Mouse (Mus musculus): ENCODE measurements around the gene Parp8.
A peak's percentile ranks its signal among the peaks of the same experiment; 100 is the strongest.

Parp8 gene

DNA sequence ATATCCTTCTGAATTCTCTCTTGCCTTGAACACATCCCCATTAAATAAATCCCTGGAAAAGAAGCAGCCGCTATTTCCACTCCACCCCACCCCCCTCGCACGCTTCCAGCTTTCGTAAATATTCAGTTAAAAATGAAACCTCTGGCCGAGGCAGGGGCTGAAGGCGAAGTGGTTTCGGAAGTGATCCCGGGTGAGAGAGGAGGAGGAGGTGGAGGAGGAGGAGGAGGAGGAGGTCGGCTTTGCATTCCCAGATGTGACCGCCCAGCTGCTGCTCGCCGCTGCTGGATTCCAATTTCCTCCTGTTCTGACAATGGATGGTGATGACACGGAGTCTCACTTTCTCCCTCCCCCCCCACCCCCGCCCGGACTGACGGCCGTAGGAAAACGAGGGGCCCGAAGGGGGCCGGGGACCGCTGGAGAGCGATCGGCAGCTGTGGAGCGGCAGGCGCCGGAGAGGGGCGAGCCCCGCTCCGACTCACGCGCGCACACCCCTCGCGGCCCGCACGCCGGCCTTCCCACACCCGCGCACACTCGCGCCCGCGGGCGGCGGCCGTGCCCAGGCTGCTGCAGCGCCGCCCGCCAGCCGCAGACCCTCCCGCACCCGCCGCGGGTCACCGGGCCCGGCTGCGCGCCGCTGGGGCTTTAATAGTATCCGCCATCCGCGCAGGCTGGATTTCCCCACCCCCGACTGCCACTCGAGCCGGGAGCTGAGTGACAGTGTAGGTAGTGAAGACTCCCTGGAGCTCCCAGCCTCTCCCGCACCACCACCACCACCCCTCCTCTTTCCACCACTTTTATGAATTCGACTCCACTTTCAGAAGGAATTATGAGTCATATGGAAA is at the start of gene Parp8:
Gene Parp8 (minus strand): TSS at position 312 of the 842 bp plus-strand sequence.
- peak; percentile 82 for DNase-seq

DNA sequence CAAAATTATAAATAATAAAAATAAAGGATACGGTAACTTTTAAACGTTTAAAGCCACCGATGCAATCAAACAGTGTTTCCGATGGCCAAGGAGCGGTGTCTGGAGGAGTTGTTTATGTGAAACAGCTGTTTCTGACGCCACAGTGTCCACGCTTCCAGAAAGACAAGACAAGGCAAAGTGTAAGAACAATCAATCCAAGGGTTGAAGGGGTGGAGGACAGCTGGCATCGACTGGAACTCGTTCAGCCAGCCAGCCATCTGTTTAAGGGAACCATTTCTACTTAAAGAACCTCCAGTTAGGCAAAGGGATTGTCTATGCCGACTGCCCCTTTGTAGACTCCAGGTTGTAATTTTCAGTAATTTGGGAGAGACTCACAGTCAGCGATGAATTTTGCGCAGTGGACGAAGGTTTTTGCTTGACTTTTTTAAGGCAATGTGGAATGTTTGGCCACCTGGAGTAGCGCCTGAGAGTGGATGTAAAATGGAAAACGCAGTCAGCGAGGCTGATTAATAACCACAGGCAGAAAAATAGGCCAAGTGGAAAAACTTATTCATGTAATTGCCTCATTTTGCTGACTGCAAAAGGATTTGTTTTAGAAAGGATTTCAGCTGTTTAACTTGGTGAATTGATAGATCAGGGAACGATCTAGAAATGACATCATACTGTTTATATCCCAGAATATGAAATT is 37.4 kb upstream of the Parp8 start:
- DNase-seq: no peak

DNA sequence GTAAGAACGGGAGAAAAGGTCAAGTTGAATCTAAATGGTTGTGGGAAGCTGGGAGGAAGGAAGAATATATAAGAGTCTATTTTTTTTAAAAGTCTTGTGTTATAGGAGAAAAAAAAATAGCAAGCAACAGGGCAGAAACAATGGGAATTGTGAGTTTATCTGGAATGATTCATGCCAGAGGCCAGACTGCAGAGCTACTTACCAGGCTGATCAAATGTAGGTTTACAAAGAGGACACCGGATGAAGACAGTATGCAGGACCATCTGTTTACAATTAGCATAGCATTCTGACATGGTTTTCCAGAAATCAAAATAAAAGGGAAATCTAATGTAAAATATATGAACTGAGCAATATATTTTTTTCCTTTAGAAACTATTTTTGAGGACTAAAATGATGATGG is 31.1 kb upstream of the Parp8 start:
- no peak for DNase-seq

DNA sequence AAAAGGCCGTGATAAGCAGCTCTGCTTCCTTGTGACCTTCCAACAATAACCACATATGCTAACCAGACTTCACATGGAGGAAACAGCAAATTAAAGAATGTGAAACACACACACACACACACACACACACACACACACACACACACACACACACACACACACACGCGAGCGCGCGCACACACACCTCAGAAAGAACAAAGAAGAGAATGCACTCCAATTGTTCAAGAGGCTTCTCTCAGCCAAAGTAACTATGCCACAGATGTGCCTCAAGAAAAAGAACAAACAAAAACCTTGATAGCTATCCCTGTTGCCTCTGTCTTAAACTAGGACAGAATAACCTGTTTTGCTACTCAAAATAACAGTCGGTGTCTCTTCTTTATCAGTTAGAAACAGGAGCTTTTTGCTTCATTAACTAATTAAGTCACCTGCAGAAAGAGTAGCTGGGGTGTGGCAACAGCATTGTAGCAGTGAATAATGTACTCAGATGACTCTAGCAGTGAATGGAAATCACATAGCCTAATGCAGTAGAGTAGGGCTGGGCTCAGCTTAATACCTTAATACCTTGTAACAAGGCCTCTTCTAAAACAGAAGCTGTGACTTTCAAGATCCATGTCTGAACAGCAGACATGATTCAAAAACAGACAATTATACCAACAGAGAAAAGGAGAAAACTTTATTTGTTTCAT is 29.6 kb upstream of the Parp8 start:
- no peak for DNase-seq

DNA sequence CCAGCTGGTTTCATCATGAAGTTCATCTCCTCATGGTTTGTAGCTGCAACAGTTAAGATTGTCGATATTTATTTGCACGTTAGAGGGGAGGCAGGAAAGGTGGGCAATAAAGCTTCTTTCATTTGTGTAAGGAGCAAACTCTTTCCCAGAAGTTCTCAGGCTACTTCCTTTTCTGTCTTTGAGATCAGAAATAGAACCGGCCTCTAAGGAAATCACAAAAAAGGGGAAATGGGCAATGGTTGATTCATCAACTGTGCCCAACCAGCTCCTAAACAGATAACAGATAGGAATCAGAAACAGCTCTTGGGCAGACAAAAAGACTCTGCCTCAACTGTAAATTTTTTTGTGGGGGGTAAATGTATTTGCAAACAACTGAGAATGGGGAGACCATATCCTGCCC is 27.4 kb upstream of the Parp8 start:
- DNase-seq: no peak

DNA sequence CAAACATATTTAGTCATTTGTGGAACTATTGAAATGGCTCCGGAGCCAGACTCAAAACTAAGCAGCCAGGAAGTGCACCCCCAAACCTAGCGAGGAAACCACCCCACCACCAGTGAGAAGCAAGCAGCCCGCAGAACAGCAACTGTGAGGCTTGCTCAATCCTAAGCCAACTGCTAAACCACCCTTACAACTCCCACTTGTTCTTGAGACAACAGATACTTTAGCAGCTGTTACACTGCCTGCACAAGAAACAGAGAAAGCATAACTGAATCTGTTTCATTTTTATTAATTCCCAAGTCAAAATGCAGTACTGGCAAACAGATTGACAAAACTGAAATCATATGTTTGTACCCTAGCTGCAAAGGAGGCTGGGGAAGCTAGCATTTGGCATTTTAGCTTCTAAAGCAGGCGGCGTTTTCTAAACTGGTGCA is 23.2 kb upstream of the Parp8 start:
- peak; percentile 62 for DNase-seq

DNA sequence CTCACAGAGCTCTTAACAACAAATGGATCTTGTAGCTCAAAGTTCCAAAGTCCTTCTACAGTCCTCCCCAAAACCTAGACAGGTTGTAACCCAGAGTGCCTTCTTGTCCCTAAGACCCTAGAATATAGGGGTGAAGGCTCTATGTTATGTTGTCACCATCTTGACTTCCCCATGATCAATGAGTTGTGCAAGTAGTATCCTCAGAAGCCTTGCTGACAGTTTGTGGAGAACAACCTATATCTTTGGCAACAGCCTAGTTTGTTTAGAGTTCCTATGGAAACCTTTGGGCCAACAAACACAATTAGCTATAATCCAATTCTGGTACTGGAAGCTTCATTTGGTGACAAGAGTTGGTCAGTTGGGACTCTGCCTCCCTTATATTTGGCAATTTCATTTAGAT is 18.2 kb upstream of the Parp8 start:
- DNase-seq: no peak

DNA sequence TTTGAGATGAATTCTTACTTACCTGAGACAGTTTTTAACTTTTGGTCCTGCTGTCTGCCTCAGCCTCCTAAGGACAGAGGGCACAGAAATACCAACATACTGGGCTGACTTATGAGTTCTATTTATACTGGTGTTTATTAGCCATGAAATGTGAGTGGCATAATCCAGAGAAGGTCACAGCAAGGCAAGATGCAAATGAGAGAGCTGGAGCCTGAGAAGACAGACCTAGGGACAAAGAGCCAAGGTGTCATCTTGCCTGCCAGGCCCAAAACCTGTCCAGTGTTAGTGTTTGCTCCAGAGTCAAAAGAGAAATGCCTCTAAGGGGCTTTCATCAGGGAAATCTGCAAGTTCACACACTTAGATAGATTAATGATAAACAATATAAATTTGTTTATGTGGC is 15.7 kb upstream of the Parp8 start:
- no peak for DNase-seq

DNA sequence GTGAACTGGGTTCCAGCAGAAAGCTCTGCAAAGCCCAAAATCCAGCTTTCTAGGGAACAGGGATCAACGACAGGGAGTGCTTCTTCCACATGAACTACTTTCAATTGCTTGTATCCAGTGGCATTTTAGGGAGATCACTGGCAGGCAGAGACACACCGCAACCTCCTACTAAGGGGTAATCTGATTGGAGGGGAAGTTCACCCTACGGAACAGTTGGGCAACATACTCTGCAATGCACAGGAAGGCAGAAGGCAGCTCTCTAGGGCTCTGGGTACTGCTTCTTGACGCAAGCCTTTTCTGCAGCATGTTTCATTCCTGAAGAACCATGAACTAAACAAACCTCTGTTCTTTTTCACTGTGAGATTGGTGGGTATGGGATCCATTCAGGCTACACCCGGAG is 10.9 kb upstream of the Parp8 start:
- no peak for DNase-seq

DNA sequence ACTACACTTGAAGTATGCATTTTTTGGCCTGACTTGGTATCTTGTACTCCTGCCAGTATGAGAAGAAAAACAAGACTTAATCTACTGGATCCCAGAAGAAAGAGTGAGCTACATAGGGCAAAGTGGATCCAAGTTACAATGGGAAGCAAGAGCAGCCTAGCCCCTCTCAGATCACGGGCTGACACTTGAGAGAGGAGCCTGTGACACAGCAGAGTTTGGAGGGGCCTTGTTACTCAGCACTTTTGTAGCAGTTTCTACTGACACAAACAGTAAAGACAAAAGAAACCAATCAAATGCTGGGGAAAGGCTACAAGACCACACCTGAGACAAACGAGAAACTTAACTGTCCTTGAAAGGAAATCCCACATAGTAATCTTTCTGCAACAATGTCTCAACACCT is 9.8 kb upstream of the Parp8 start:
- no peak for DNase-seq

DNA sequence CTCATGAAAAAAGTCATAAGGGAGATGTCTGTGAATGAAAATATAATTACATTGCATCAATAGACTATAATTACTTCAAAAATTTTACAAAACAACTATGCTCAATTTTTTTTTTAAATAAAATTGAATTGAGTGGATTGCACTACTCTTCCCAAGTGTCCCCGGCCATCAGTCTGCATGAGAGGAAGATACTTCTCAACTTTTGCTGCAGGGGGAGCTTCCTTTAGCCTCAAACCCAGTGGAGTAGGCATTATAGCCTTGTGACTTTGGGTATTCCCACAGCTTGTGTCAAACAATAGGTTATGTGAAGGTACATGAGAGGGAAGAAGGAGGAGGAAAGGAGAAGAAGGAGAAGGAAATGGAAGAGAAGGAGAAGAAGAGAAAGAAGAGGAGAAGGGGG is 9.3 kb upstream of the Parp8 start:
- no peak for DNase-seq

DNA sequence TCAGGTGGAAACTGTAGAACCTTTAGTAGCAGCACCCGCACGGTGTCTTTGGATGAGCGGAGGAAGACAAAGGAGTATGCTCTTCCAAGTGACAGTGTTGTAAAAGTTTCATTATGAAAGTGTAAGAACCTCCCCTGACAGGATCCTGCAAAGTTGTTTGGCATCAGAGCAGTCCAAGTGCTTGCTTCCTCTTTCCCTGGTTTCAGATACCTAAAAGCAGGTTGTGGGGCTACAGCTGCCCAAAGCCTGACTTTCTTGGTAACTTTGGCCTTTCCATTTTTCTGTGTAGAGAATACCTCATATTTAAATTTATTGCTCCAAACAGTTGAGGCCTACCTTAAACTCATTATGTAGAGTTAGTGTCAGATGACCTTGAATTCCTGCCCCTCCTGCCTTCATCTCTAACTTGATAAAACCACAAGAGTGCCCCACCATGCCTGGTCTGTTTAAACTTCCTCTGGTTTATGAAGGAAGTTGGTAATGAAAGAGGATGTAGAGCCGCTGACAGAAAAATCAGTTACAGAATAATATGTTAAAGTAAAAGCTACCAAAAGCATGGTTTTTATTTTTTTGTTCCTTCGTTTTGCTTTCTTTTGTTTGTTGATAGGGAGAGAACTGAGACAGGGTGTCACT is 8.5 kb upstream of the Parp8 start:
- no peak for DNase-seq

DNA sequence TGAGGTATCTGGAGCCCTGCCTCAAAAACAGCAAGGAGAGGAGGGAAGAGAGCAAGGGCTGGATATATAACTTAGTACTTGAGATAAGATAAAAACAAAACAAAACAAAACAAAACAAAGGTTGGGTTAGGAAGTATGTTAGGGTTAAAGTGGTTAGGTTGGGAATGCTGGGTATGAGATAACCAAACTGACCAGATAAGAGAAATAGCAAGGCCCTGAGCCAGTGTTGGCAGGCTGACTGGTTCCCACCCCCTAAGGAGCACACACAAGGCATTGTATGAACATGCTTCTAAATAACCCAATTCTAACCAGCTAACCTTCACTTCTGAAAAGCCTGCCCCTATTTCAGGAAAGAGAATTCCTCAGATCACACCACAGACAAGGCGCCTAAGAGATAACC is 7.1 kb upstream of the Parp8 start:
- no peak for DNase-seq

DNA sequence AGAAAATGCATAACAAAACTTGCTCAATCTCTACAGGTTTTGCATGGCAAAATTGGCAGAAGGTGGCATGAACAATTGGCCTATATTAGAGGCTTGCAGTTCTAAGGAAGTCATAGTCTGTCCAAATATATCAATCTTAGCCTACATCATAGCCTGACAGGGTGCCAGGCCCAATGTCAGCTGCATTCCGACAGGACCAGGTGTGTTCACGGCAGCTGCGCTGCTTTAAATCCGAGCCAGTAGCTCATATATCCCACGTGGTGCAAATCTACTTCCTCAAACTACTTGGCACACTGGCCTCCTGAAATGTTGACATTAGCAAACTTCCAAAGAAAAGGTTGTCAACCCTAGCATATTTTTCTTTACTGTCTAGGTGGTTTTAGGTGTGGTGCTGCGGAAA is 6.2 kb upstream of the Parp8 start:
- DNase-seq: no peak

DNA sequence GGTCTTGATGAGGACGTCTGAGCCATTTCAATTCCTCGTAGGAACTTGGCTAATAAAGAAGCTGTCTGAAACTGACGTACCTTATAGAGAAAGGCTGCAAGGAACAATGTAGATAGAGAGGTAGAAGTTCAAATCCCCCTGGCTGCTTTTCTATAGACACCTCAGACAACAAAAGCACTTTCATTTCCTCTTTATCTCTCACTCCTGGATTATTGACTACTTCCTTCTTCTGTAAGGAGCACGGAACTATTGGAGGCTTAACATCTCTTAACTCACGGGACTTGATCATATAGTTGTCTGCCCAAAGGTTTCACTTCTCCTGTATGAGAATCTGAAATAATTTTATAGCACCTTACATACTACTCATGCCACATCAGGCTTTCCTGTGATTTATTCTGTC is 2.9 kb upstream of the Parp8 start:
- no peak for DNase-seq

DNA sequence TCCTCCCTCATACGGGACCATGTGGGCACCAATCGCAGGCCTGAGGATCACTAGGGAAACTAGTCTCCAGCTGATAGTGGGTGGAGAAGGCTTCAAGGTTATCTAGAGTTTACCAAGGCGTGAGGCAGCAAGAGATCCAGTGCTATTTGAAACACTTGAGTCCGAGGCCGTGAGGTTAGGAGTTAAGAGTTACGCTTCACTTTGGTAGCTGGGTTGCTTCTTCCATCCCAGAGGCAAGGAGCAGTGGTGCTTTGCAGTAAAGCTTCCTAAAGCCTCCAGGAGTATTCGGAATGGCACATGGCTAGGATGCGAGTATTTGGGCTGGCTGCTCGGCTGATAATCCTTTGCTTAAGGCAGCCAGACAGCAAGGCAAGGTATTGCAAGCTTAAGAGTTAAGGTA is 2.0 kb upstream of the Parp8 start:
- no peak for DNase-seq

DNA sequence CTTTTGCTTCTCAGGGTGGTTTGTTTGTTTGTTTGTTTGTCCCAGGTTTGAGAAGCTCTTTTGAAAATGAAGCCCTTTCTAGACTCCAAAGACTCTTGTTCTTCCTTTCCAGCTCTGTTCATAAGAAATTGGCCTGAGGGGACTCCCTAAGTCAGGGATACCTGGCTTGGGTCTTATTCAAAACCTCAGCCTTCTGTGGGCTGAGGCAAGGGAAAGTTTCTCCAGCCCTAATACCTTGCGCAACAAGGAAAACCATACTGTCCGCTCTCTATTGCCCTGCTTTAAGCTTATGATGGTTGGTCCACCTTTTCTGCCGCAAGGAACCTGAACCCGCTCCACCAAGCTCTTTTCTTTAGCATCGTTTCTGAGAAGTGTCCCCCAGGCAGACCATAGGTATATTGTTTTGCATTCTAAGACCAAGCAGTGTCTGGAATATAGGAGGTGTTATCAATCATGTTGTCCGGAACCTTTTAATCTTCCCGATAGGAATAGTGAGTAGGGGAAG is 991 bp upstream of the Parp8 start:
- no peak for DNase-seq

DNA sequence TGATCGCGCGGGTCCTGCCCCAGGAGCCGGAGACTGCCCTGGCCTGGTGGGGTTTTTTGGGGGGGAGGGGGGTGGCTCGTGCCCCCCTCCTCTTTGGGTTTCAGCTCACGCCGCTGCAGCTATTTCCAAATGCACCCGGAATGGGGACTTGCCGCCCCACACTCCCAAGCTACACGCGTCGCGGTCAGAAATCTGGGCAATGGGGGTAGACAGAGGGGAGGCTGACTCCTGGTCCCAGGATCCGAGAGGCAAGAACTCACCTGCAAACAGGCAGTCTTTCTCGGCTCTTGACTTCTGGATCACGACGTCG is 466 bp downstream of the Parp8 start:
- DNase-seq: no peak

DNA sequence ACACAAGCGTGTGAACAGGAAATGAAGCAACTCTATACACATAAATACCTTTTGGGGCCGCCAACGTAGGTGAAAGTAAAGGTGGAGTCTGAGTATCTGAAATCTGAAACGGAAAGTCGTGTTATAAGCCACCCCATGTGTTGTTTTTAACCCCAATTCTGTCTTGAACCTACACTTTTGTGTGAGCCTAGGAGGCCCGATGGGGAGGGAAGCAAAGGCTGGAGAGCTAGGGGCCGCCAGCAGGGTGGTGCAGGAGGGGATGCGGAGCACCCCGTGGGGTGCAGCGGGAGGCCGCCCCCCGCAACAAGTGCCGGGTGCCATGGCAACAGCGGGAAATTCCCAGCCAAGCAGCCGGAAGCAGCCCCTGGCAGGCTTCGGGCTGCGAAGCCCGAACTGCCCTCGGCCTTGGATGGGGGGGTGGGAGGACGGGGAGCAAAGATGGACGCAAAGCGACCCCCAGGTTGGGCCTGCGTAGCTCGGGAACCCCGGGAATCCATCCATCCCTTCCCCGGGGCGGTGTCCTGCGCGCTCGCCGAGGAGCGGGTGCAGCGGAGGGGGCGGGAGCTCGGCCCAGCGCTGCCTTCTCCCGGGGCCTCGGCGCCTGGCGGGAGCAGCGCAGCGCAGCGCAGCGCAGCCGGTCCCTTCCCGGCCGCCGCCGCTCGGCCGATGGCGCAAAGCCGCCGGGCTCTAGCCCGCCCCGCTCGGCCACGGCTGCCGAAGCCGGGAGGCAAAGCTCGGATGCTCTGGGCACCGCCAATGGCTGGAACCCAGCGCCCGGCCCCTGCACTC is 1.0 kb downstream of the Parp8 start:
- DNase-seq: peak; percentile 58

DNA sequence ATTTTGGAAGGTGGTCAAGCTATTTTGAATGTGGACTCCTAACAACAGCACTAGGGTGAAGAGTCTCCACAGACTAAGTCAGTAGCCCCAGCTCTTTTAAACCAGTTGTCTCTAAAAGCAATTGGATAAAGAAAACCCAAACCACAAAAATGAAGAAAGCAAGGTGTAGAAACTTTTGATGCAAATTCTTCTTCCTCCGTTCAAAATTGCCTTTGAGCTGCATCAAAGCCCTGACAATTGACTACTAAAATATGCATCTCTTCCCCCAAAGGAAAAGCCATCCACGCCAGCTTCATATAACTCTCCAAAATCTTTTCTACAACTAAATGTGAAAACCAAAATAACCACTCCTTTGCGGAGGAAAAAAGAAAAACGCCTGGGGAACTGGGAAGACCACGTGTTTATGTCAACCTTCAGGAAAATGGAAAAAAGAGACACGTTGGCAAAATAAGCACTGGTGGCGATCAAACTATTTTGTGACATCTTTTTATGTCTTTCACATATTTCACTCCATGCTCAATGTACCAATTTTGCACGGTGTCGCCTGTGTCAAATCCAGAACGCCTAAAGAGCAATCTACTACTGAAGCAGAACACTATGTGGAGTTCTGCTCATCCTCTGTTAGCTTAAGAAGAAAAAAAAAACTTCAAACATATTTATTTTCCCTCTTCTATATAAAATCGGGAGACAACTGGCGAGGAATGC is 1.8 kb downstream of the Parp8 start:
- no peak for DNase-seq

DNA sequence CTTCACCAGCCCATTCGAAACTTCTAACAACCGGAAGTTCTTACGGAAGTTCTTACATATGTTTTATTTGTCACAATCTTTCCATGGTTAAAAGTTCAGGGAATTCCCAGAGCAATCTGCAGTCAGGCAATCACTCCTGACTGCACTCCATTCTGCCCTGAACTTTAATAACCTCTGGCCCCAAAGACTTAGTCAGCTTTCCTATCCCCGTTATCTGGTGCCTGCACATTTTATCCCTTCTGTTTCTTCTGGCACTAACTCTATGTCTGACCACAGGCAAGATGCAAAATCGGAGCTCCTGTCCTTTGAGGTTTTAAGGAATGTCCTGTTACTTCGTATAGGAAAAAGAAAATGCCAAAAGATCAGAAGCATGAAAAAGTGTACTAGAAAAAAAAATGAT is 4.7 kb downstream of the Parp8 start:
- no peak for DNase-seq

DNA sequence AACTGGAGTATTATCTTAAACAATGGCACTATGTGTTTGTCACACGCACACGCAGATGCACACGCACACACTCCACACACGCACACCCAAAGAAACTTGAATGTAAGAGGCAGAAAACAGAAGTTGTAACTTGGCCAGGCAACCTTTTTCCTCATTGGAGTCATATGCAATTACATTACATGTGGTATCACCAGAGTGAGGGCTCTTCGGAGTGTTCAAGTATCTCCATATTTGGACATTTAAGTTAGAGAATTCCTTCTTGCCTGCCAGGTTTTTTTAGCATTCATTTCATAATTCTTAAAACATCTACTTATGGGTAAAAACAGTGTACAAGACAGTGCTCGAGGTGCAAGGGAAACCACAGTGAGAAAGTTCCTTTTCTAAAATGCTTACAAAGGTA is 6.7 kb downstream of the Parp8 start:
- no peak for DNase-seq

All from right cerebral cortex, adult 18-20 months (tissue).